30 mouse cellular contexts compared by ENCODE assay signal in the genomic region with DNA sequence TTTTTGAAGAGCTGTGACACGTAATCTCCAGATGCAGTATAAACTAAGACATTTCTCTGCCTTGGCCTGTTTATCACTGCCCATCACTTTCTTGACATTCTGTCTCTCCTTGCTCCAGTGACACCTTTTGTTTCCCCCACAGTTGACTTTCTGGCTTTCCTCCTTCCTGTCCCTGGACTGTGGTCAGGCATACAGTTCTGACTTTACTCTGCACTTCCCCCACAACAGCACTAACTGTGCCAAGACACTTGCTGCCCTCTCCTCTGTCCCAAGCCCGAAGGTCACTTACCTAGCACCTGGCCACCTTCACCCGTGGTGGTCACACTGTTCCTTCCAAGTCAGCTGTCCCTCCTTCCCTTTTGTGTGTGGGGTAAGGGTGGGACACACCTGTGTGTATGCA. TPM values are rescaled to one million over a fixed set of nuclear protein-coding genes. Genes with fewer than 3 reads are reported as not detected.
DNase-seq lines count a peak whose midpoint lies in the region; ATAC-seq lines count a peak whose summit lies in the region.
"Had no signal": no experiment of that assay in that cellular context is flagged by ENCODE, and none has a peak within 500 bp of the region (broad histone marks: within the 10 kb centered on the region; RNA-seq: fewer than 3 reads in every experiment).

No protein-coding gene starts in this region.

- H3K9ac ChIP-seq in embryonic facial prominence, embryonic 13.5 days: no peak overlapping the region
- no peak overlapping the region for H3K9ac ChIP-seq in kidney, embryonic 14.5 days (ENCODE audit: low read depth, low read length)
- H3K9ac ChIP-seq: embryonic facial prominence, embryonic 15.5 days; forebrain, postnatal 0 days; heart, embryonic 12.5 days; heart, embryonic 15.5 days; hindbrain, embryonic 13.5 days had no signal

- H3K27me3 ChIP-seq in embryonic facial prominence, embryonic 13.5 days: no peaks in the 10 kb centered on the region
- no peaks in the 10 kb centered on the region for H3K27me3 ChIP-seq in embryonic facial prominence, embryonic 10.5 days (replicated peaks; ENCODE audit: low read depth, poor library complexity, severe bottlenecking)
- no peaks in the 10 kb centered on the region for H3K27me3 ChIP-seq in kidney, embryonic 14.5 days (ENCODE audit: control insufficient read depth, insufficient read depth, low read length)
- H3K27me3 ChIP-seq: CH12.LX; embryonic facial prominence, embryonic 15.5 days; heart, embryonic 12.5 days; heart, embryonic 15.5 days; hindbrain, embryonic 13.5 days; Patski had no signal

- no peak for DNase-seq in embryonic facial prominence, embryonic 10.5 days (ENCODE audit: low spot score)
- peak; percentile 24 for DNase-seq in kidney, adult 9 months
- peak; percentile 57 for DNase-seq in 416B (ENCODE audit: low read depth)
- DNase-seq in ovary, postnatal 14 days (ENCODE audit: low spot score): no peak
- DNase-seq: adrenal gland, postnatal 10 days; B cell, adult 2 months; cerebellum, adult 11 months; cerebellum, adult 2 months; cerebellum, adult 9-11 months; cerebellum, postnatal 25 days; embryo, embryonic 11 days; forebrain, postnatal 0 days; gastrocnemius, adult 2 months; gastrocnemius, postnatal 14 days; heart, adult 18-20 months; heart, postnatal 10 days; heart, postnatal 36 days had no signal

- ATAC-seq in embryonic facial prominence, embryonic 13.5 days (ENCODE audit: insufficient number of reproducible peaks, insufficient read depth, low FRiP score, low TSS enrichment, low read depth): peak; percentile 40; the same call in 1 of the 2 replicates
- ATAC-seq in kidney, embryonic 14.5 days (ENCODE audit: low FRiP score, low TSS enrichment): no peak
- ATAC-seq in megakaryocyte progenitor cell, adult 5-6 weeks (replicated peaks; ENCODE audit: poor library complexity): 0 out of 2 replicates have a peak, but pooled peaks have one; percentile 12
- ATAC-seq: forebrain, embryonic 14.5 days; forebrain, postnatal 0 days; hindbrain, embryonic 16.5 days; Patski had no signal

- 88% methylated on average over 3 of the region's 3 CpGs for WGBS in embryonic facial prominence, embryonic 13.5 days
- 88% methylated on average over 3 of the region's 3 CpGs for WGBS in embryonic facial prominence, embryonic 10.5 days
- 89% methylated on average over 3 of the region's 3 CpGs for WGBS in kidney, embryonic 14.5 days

- peaks cover 18% of the 10 kb centered on the region for H3K4me1 ChIP-seq in embryonic facial prominence, embryonic 13.5 days
- peaks cover 14% of the 10 kb centered on the region; the same call in 1 of the 2 replicates for H3K4me1 ChIP-seq in embryonic facial prominence, embryonic 10.5 days
- H3K4me1 ChIP-seq in kidney, embryonic 14.5 days (ENCODE audit: control insufficient read depth, insufficient read depth, low read length): 0 out of 2 replicates have a peak, but pooled peaks cover 5% of the 10 kb centered on the region
- H3K4me1 ChIP-seq: hindbrain, embryonic 10.5 days had no signal

- no peak overlapping the region for H3K4me2 ChIP-seq in embryonic facial prominence, embryonic 13.5 days
- no peak overlapping the region for H3K4me2 ChIP-seq in kidney, embryonic 14.5 days (replicated peaks; ENCODE audit: low read depth, low read length)
- H3K4me2 ChIP-seq: embryonic facial prominence, embryonic 15.5 days; heart, embryonic 12.5 days; heart, embryonic 15.5 days; hindbrain, embryonic 13.5 days had no signal

- H3K27ac ChIP-seq in embryonic facial prominence, embryonic 13.5 days: no peak overlapping the region
- H3K27ac ChIP-seq in embryonic facial prominence, embryonic 10.5 days (replicated peaks): no peak overlapping the region
- H3K27ac ChIP-seq in kidney, embryonic 14.5 days (ENCODE audit: low read depth, low read length): no peak overlapping the region
- H3K27ac ChIP-seq: embryonic facial prominence, embryonic 15.5 days; gastrocnemius, adult 2 months; heart, embryonic 15.5 days; hindbrain, embryonic 10.5 days; hindbrain, embryonic 13.5 days had no signal

- peaks cover 13% of the 10 kb centered on the region for H3K36me3 ChIP-seq in embryonic facial prominence, embryonic 13.5 days
- peaks cover 20% of the 10 kb centered on the region for H3K36me3 ChIP-seq in embryonic facial prominence, embryonic 10.5 days (replicated peaks)
- no peaks in the 10 kb centered on the region for H3K36me3 ChIP-seq in kidney, embryonic 14.5 days (ENCODE audit: control insufficient read depth, insufficient read depth, low read length)
- H3K36me3 ChIP-seq: embryonic facial prominence, embryonic 15.5 days; heart, embryonic 15.5 days had no signal

- H3K4me3 ChIP-seq in embryonic facial prominence, embryonic 13.5 days: no peak overlapping the region
- no peak overlapping the region for H3K4me3 ChIP-seq in embryonic facial prominence, embryonic 10.5 days
- H3K4me3 ChIP-seq in kidney, embryonic 14.5 days (ENCODE audit: low read length): no peak overlapping the region
- H3K4me3 ChIP-seq: embryonic facial prominence, embryonic 15.5 days; gastrocnemius, adult 2 months; heart, embryonic 12.5 days; heart, embryonic 15.5 days; hindbrain, embryonic 10.5 days; hindbrain, embryonic 13.5 days had no signal

- no peaks in the 10 kb centered on the region for H3K9me3 ChIP-seq in embryonic facial prominence, embryonic 13.5 days
- H3K9me3 ChIP-seq in embryonic facial prominence, embryonic 10.5 days: no peaks in the 10 kb centered on the region
- no peaks in the 10 kb centered on the region for H3K9me3 ChIP-seq in kidney, embryonic 14.5 days (ENCODE audit: control insufficient read depth, low read length)
- H3K9me3 ChIP-seq: embryonic facial prominence, embryonic 15.5 days; G1E; heart, embryonic 12.5 days; heart, embryonic 15.5 days; hindbrain, embryonic 10.5 days; hindbrain, embryonic 13.5 days had no signal

RNA-seq across cellular contexts. Expression of gene Gan, which starts 13.9 kb away (rescaled TPM):
- polyA plus RNA-seq in embryonic facial prominence, embryonic 13.5 days (2015; fragmentation: Nextera tagmentation; extraction: Ambion mirVana): 2.8 and 3.0 TPM in 2 replicates
- 2.6 and 3.1 TPM in 2 replicates for polyA plus RNA-seq in embryonic facial prominence, embryonic 10.5 days (2016; fragmentation: Nextera tagmentation; extraction: Ambion mirVana)
- polyA plus RNA-seq in kidney, embryonic 14.5 days (2014; fragmentation: Nextera tagmentation; extraction: Ambion mirVana): 2.7 and 3.1 TPM in 2 replicates
- 4.2 and 4.7 TPM in 2 replicates for total RNA-seq in megakaryocyte progenitor cell, adult 5-6 weeks (2015)
- 3.3 and 3.9 TPM in 2 replicates for total RNA-seq in megakaryocyte progenitor cell, adult 5-6 weeks (2017)

Comparison
In these comparisons a context has a peak if more than half of its experiments do, and no peak if none do; other contexts are left out.
1. DNase-seq: peak in kidney, adult 9 months (single experiment) and 416B (single experiment); none in embryonic facial prominence, embryonic 10.5 days (single experiment) and ovary, postnatal 14 days (single experiment).